Mouse (Mus musculus) bone marrow macrophage, adult 2 months (primary cell): ENCODE measurements around the gene Bcl2l13. TPM values are rescaled to one million over a fixed set of nuclear protein-coding genes. Genes with fewer than 3 reads are reported as not detected.

Experiments
- H3K27ac ChIP-seq: 2 replicates; pipeline ENCODE4 v1.5.1; 2012; ENCODE audit warnings: low read depth, low read length; ENCODE audit not compliant: insufficient read depth
- H3K4me1 ChIP-seq: 2 replicates; pipeline ENCODE4 v1.6.1; 2012; ENCODE audit warnings: low read length; ENCODE audit not compliant: control insufficient read depth, insufficient read depth
- H3K4me3 ChIP-seq: 2 replicates; pipeline ENCODE4 v1.5.1; 2012; ENCODE audit warnings: mild to moderate bottlenecking, low read length, moderate library complexity; ENCODE audit not compliant: insufficient read depth
- CTCF ChIP-seq: IDR thresholded peaks from 2 replicates; pipeline ENCODE4 v1.5.1; 2012; ENCODE audit warnings: low read depth, mild to moderate bottlenecking, low read length, moderate library complexity
- POLR2A ChIP-seq: IDR thresholded peaks from 2 replicates; pipeline ENCODE4 v1.6.1; 2012; ENCODE audit warnings: mild to moderate bottlenecking, low read depth, low read length, borderline replicate concordance
- polyA plus RNA-seq: library from polyadenylated mRNA; stranded (reverse); fragments of >200 nt; gene quantifications from 2 replicates; pipeline ENCODE4 v1.2.4, GENCODE M21; 2012; ENCODE audit not compliant: missing spikeins, insufficient read depth, insufficient read length

Bcl2l13 gene
- polyA plus RNA-seq, result 10.7 and 13.5 TPM in 2 replicates

- H3K27ac ChIP-seq, result peak within 1 kb of the TSS; percentile 72
- peak within 1 kb of the TSS; percentile 73 for H3K4me3 ChIP-seq
- H3K4me1 ChIP-seq, result peaks cover 4% of the 10 kb centered on the region
- TF ChIP-seq CTCF (peak; percentile 45), POLR2A (no peak; the same call in 1 of the 2 replicates)
Measured at GRCm38 (mm10) chr6:120835474-120836374, at the start of gene Bcl2l13. Bcl2l13 (plus strand) TSS chr6:120836212.

DNA sequence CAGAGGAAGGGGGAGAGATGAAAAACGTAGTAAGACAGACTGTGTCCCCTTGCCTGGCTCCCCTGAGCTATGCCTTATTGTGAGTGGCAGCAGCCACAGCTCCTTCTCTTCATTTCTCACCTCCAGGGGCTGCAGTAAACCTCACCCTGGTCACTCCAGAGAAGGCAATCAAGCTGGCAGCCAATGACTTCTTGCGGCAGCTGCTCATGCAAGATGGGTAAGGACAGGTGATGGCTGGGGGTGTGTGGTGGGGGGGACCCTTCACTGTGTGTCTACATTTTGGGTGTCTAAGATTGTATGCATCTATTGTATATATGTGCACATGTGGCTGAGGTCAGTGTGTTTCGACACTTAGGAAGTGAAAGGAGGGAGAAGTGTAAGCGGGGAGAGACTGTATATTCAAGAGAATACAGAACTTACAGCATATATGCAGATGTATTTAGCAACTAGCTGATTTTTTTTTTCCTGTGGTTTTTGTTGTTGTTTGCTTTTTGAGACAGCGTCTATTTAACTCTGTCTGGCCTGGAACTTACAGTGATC is 47.9 kb upstream of the Bcl2l13 start:
- Histone ChIP-seq H3K4me1 (peaks cover 66% of the 10 kb centered on the region), H3K4me3 (no peak overlapping the region), H3K27ac (peak overlapping the region; percentile 83)
- TF ChIP-seq POLR2A, result no peak
- TF ChIP-seq CTCF, result no peak

GRCm38 (mm10) chr6:120788904-120789303 is 47.1 kb upstream of the Bcl2l13 start:
- TF ChIP-seq POLR2A (no peak), CTCF (no peak)
- Histone ChIP-seq H3K4me1 (peaks cover 67% of the 10 kb centered on the region), H3K27ac (peak overlapping the region; percentile 83), H3K4me3 (no peak overlapping the region)

DNA sequence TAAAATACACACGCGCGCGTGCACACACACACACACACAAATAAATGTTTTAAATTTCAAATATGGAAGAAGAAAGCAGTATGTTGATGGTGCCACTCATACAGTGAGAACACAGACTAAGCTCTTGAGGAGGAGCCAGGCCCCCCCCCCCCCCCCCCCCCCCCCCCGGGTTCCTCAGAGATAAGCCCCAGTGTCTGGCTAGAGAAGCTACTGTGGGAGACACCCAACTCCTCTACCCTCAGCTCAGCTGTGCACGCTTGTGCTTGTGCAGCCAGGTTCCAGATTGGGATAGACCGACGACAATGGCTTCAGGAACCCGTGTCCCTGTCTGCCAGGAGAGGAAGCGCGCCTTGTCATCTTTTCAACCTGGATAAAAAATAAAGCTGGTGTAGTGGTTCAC is 45.9 kb upstream of the Bcl2l13 start:
- TF ChIP-seq POLR2A (no peak), CTCF (no peak)
- H3K4me1 ChIP-seq, result peaks cover 62% of the 10 kb centered on the region
- H3K27ac ChIP-seq, result no peak overlapping the region
- no peak overlapping the region for H3K4me3 ChIP-seq

GRCm38 (mm10) chr6:120790717-120791116 is 45.3 kb upstream of the Bcl2l13 start:
- Histone ChIP-seq H3K27ac (no peak overlapping the region), H3K4me3 (no peak overlapping the region), H3K4me1 (peaks cover 59% of the 10 kb centered on the region)
- TF ChIP-seq POLR2A, result no peak
- TF ChIP-seq CTCF, result no peak

- Histone ChIP-seq H3K27ac (no peak overlapping the region), H3K4me3 (no peak overlapping the region), H3K4me1 (peaks cover 59% of the 10 kb centered on the region)
- no peak; the same call in 1 of the 2 replicates for TF ChIP-seq CTCF
- no peak for TF ChIP-seq POLR2A
Measured at GRCm38 (mm10) chr6:120792947-120793346, 43.1 kb upstream of the Bcl2l13 start.

- Histone ChIP-seq H3K4me1 (peaks cover 65% of the 10 kb centered on the region), H3K27ac (peak overlapping the region; percentile 76), H3K4me3 (no peak overlapping the region)
- no peak for TF ChIP-seq CTCF
- no peak for TF ChIP-seq POLR2A
Measured at GRCm38 (mm10) chr6:120795422-120796086, 40.5 kb upstream of the Bcl2l13 start.

GRCm38 (mm10) chr6:120796111-120796510 is 39.9 kb upstream of the Bcl2l13 start:
- Histone ChIP-seq H3K4me1 (peaks cover 65% of the 10 kb centered on the region), H3K4me3 (no peak overlapping the region), H3K27ac (peak overlapping the region; percentile 55)
- TF ChIP-seq CTCF, result no peak
- no peak for TF ChIP-seq POLR2A

GRCm38 (mm10) chr6:120798019-120798418 is 38.0 kb upstream of the Bcl2l13 start:
- Histone ChIP-seq H3K27ac (no peak overlapping the region), H3K4me3 (no peak overlapping the region), H3K4me1 (peaks cover 53% of the 10 kb centered on the region)
- TF ChIP-seq CTCF (no peak), POLR2A (no peak)
